Mouse (Mus musculus) lung, embryonic 16.5 days (tissue): Measurements from ENCODE around the gene Jag1. TPM values are rescaled to one million over a fixed set of nuclear protein-coding genes. Genes with fewer than 3 reads are reported as not detected.

Experiments used
- ATAC-seq: fragments of 200-750 bp; cut with Nextera tagmentation; 2 replicates; pipeline ENCODE4 v1.8.0; 2017; ENCODE audit warnings: low read depth, mild to moderate bottlenecking, moderate library complexity
- H3K27ac ChIP-seq: fragments of 300-500 bp; sonication (generic); 2 replicates; pipeline ENCODE4 v1.5.1; 2014; ENCODE audit warnings: mild to moderate bottlenecking, control low read depth, low read length
- H3K27me3 ChIP-seq: fragments of 300-500 bp; sonication (generic); 2 replicates; pipeline ENCODE4 v1.6.1; 2014; ENCODE audit warnings: low read depth, low read length, mixed read lengths; ENCODE audit not compliant: control insufficient read depth, insufficient read depth
- H3K36me3 ChIP-seq: fragments of 300-500 bp; sonication (generic); 2 replicates; pipeline ENCODE4 v1.6.1; 2014; ENCODE audit warnings: low read length; ENCODE audit not compliant: control insufficient read depth, insufficient read depth
- H3K4me1 ChIP-seq: fragments of 300-500 bp; sonication (generic); replicated peaks from 2 replicates; pipeline ENCODE4 v1.6.1; 2014; ENCODE audit warnings: low read length, mixed read lengths; ENCODE audit not compliant: control insufficient read depth, insufficient read depth
- H3K4me2 ChIP-seq: fragments of 300-500 bp; sonication (generic); 2 replicates; pipeline ENCODE4 v1.6.1; 2014; ENCODE audit warnings: low read depth, low read length, control low read depth
- H3K4me3 ChIP-seq: fragments of 300-500 bp; sonication (generic); 2 replicates; pipeline ENCODE4 v1.5.1; 2014; ENCODE audit warnings: mild to moderate bottlenecking, low read length, control low read depth
- H3K9ac ChIP-seq: fragments of 300-500 bp; sonication (generic); 2 replicates; pipeline ENCODE4 v1.6.1; 2014; ENCODE audit warnings: low read length, control low read depth
- H3K9me3 ChIP-seq: fragments of 300-500 bp; sonication (generic); 2 replicates; pipeline ENCODE4 v1.6.1; 2016; ENCODE audit warnings: low read length; ENCODE audit not compliant: control insufficient read depth
- WGBS: fragments of 180-500 bp; shearing (Covaris S2); extraction: QIAGEN DNeasy Blood & Tissue Kit; methylation state at CpG from one replicate; pipeline ENCODE4 v1.1.7; 2014; 5-methylcytosine and 5-hydroxymethylcytosine counted together
- polyA plus RNA-seq: library from polyadenylated mRNA; unstranded; fragments of >200 nt; fragmentation: Nextera tagmentation; extraction: Ambion mirVana; gene quantifications from 2 replicates; pipeline ENCODE4 v1.2.1, GENCODE M21; 2015

Jag1 gene
- polyA plus RNA-seq, 1 experiment from 2014 or later, result 16.1 TPM

DNA sequence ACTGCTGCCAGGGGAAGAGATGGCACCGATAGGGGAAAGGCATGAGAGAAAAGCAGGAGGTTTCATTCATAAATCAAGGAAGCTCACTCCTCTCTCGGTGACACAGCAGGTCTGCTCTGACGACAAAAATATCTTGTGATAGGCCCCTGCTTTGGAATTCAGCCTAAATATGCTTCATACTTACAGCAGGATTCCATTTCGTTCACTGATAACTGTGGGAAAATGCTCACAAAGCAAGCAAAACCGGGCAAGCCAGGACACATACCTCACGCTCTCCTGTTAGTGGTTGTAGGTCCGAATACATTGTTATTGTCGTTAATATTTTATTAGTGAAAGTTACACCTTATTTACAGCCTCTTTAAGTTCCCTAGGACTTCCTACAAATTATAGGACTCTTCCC is 8.5 kb downstream of the Jag1 start:
- H3K27me3 ChIP-seq, result no peaks in the 10 kb centered on the region
- no peaks in the 10 kb centered on the region for H3K9me3 ChIP-seq
- H3K4me3 ChIP-seq, result no peak overlapping the region
- ATAC-seq, result no peak
- WGBS, result 46% methylated on average over 8 of the region's 8 CpGs
- H3K36me3 ChIP-seq, result no peaks in the 10 kb centered on the region
- H3K9ac ChIP-seq, result no peak overlapping the region
- no peak overlapping the region for H3K27ac ChIP-seq
- H3K4me1 ChIP-seq, result peaks cover 5% of the 10 kb centered on the region
- no peak overlapping the region for H3K4me2 ChIP-seq

- Histone ChIP-seq H3K4me2 (no peak overlapping the region), H3K27ac (no peak overlapping the region), H3K4me1 (peaks cover 5% of the 10 kb centered on the region), H3K36me3 (no peaks in the 10 kb centered on the region), H3K4me3 (no peak overlapping the region), H3K9ac (no peak overlapping the region), H3K9me3 (no peaks in the 10 kb centered on the region), H3K27me3 (no peaks in the 10 kb centered on the region)
- WGBS, result 83% methylated on average over 4 of the region's 4 CpGs
- no peak for ATAC-seq
These were observed 9.2 kb downstream of the Jag1 start for GRCm38 (mm10) chr2:137107203-137107602.

DNA sequence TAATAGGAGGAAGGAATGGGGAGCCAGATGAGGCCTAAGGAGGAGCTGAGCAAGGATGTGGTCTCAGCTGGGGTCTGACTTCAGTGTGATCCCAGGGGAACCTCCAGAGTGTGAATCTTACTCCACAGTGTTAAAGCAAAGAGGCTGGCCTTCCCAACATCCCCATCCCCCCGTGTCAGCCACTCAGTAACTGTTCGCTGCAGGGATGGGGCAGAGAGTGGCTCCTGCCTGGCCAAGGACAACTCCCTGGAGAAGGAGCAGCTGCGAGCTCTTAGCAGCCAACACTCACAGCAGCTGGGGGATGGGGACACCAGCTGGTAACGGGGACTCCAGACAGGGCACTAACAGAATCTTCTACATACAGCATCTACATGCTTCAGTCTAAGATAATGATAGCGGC is 15.4 kb downstream of the Jag1 start:
- Histone ChIP-seq H3K4me2 (no peak overlapping the region), H3K9me3 (no peaks in the 10 kb centered on the region), H3K4me1 (no peaks in the 10 kb centered on the region; the same call in 1 of the 2 replicates), H3K27ac (no peak overlapping the region), H3K4me3 (no peak overlapping the region), H3K9ac (no peak overlapping the region), H3K36me3 (no peaks in the 10 kb centered on the region; the same call in 1 of the 2 replicates), H3K27me3 (no peaks in the 10 kb centered on the region)
- ATAC-seq, result peak; percentile 64
- 50% methylated on average over 5 of the region's 5 CpGs for whole genome bisulfite sequencing

- Histone ChIP-seq H3K4me1 (no peaks in the 10 kb centered on the region; the same call in 1 of the 2 replicates), H3K27me3 (no peaks in the 10 kb centered on the region), H3K27ac (no peak overlapping the region), H3K36me3 (peaks cover 1% of the 10 kb centered on the region; the same call in 1 of the 2 replicates), H3K4me2 (no peak overlapping the region), H3K4me3 (no peak overlapping the region), H3K9ac (no peak overlapping the region), H3K9me3 (no peaks in the 10 kb centered on the region)
- ATAC-seq, result no peak
- 38% methylated on average over 6 of the region's 6 CpGs for WGBS
These were observed 17.2 kb downstream of the Jag1 start for GRCm38 (mm10) chr2:137099211-137099734.

GRCm38 (mm10) chr2:137098269-137099035 is 18.0 kb downstream of the Jag1 start:
- H3K27ac ChIP-seq, result no peak overlapping the region
- 68% methylated on average over 11 of the region's 11 CpGs for WGBS
- no peak overlapping the region for H3K9ac ChIP-seq
- ATAC-seq, result no peak
- H3K36me3 ChIP-seq, result peaks cover 2% of the 10 kb centered on the region; the same call in 1 of the 2 replicates
- H3K4me2 ChIP-seq, result no peak overlapping the region
- no peaks in the 10 kb centered on the region for H3K27me3 ChIP-seq
- no peak overlapping the region for H3K4me3 ChIP-seq
- no peaks in the 10 kb centered on the region for H3K9me3 ChIP-seq
- no peaks in the 10 kb centered on the region; the same call in 1 of the 2 replicates for H3K4me1 ChIP-seq

DNA sequence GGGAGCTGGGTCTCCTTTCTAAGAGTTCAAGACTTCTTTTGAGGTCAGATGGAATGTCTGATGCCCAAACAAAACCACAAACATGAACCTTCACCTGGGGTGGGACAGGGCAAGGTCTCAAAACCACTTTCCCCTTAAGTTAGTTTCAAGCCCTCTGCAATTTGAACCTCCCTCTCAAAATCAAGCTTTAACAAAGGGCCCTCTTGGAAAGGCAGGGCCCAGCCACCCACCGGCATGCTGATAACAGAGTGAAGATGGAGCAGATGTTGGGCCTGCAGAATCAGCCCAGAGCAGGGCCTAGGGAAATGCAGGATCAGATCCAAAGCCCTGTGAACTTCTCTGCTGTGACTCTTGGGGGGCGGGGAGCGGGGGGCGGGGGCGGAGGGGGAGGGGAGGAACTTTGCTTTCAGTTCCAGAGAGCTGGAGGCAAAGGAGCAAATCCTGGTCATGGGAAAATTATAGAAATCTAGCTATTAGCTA is 19.4 kb downstream of the Jag1 start:
- H3K4me2 ChIP-seq, result no peak overlapping the region
- 29% methylated on average over 4 of the region's 5 CpGs for WGBS

GRCm38 (mm10) chr2:137094301-137094700 is 22.1 kb downstream of the Jag1 start:
- H3K9me3 ChIP-seq, result no peaks in the 10 kb centered on the region
- WGBS, result 74% methylated on average over 8 of the region's 8 CpGs
- no peaks in the 10 kb centered on the region; the same call in 1 of the 2 replicates for H3K4me1 ChIP-seq
- H3K4me3 ChIP-seq, result no peak overlapping the region
- no peaks in the 10 kb centered on the region for H3K27me3 ChIP-seq
- no peak overlapping the region for H3K27ac ChIP-seq
- ATAC-seq, result no peak
- H3K9ac ChIP-seq, result no peak overlapping the region
- H3K4me2 ChIP-seq, result no peak overlapping the region
- H3K36me3 ChIP-seq, result peaks cover 19% of the 10 kb centered on the region

More for the DNA sequence above, 19.4 kb downstream of the Jag1 start:
- Histone ChIP-seq H3K9me3 (no peaks in the 10 kb centered on the region), H3K36me3 (peaks cover 2% of the 10 kb centered on the region; the same call in 1 of the 2 replicates), H3K4me3 (no peak overlapping the region), H3K4me1 (no peaks in the 10 kb centered on the region; the same call in 1 of the 2 replicates), H3K27ac (no peak overlapping the region), H3K9ac (no peak overlapping the region), H3K27me3 (no peaks in the 10 kb centered on the region)
- ATAC-seq, result no peak

DNA sequence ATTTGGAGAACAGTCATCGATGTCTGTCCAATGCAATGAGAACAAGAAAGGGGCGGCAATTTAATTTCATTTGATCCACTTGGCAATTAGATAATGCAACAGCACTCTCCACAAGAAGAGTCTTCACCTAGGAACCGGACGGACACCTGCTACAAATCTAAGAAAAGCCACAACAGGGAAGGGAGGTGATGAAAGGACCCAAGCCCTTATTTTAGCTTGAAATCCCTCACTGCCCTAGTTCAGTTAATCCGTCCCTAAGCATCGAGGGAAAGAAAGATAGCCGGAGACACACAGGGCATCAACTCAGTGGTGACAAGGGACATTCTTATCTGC is 23.2 kb downstream of the Jag1 start:
- ATAC-seq, result no peak
- peaks cover 19% of the 10 kb centered on the region for H3K36me3 ChIP-seq
- H3K9ac ChIP-seq, result no peak overlapping the region
- H3K4me1 ChIP-seq, result no peaks in the 10 kb centered on the region; the same call in 1 of the 2 replicates
- no peaks in the 10 kb centered on the region for H3K9me3 ChIP-seq
- H3K27ac ChIP-seq, result no peak overlapping the region
- 83% methylated on average over 7 of the region's 7 CpGs for WGBS
- no peak overlapping the region for H3K4me2 ChIP-seq
- H3K4me3 ChIP-seq, result no peak overlapping the region
- no peaks in the 10 kb centered on the region for H3K27me3 ChIP-seq

GRCm38 (mm10) chr2:137092523-137093297 is 23.7 kb downstream of the Jag1 start:
- H3K9me3 ChIP-seq, result no peaks in the 10 kb centered on the region
- 66% methylated on average over 10 of the region's 10 CpGs for whole genome bisulfite sequencing
- no peak for ATAC-seq
- no peak overlapping the region for H3K9ac ChIP-seq
- H3K4me2 ChIP-seq, result no peak overlapping the region
- no peaks in the 10 kb centered on the region for H3K27me3 ChIP-seq
- H3K4me3 ChIP-seq, result no peak overlapping the region
- no peak overlapping the region for H3K27ac ChIP-seq
- no peaks in the 10 kb centered on the region; the same call in 1 of the 2 replicates for H3K4me1 ChIP-seq
- peaks cover 19% of the 10 kb centered on the region for H3K36me3 ChIP-seq
